ENCODE assay signal across 8 mouse cellular contexts in genomic region chr11:102728614-102729013, GRCm38 (mm10). TPM values are rescaled to one million over a fixed set of nuclear protein-coding genes. Genes with fewer than 3 reads are reported as not detected.
A peak's percentile ranks its signal among the peaks of the same experiment; 100 is the strongest.
DNase-seq lines count a peak whose midpoint lies in the region; ATAC-seq and TF ChIP-seq lines count a peak whose summit lies in the region.

No protein-coding gene starts in this region.

- no peak overlapping the region for H3K9ac ChIP-seq in liver, embryonic 14.5 days (replicated peaks)

- H3K4me1 ChIP-seq in liver, embryonic 14.5 days (replicated peaks; ENCODE audit: control insufficient read depth in 2 of 2, insufficient read depth in 2 of 2, low read length in 1 of 2): 0 out of 4 replicates have a peak, but pooled peaks cover 0 to 1% of the 10 kb centered on the region in 2 experiments

- no peak overlapping the region for H3K4me2 ChIP-seq in liver, embryonic 14.5 days (ENCODE audit: low read depth)

- no peak overlapping the region for H3K4me3 ChIP-seq in liver, embryonic 14.5 days (ENCODE audit: insufficient read depth in 1 of 2, low read depth in 2 of 2, low read length in 2 of 2)

- no peak overlapping the region for H3K27ac ChIP-seq in liver, embryonic 14.5 days

- peak; percentile 51 for TF ChIP-seq CTCF in liver, embryonic 14.5 days (IDR thresholded peaks at IDR 0.05; ENCODE audit: low read depth)

- WGBS in liver, embryonic 14.5 days (ENCODE audit: insufficient replicate concordance): 24% methylated on average over 7 of the region's 7 CpGs

- H3K36me3 ChIP-seq in liver, embryonic 14.5 days (replicated peaks; ENCODE audit: control insufficient read depth, insufficient read depth, low read depth): no peaks in the 10 kb centered on the region

- no peaks in the 10 kb centered on the region for H3K27me3 ChIP-seq in liver, embryonic 14.5 days (ENCODE audit: control insufficient read depth, insufficient read depth, low read length)

- peak; percentile 35 for DNase-seq in adrenal gland, postnatal 10 days
- no peak for DNase-seq in adrenal gland, postnatal 4 days (ENCODE audit: low spot score in 2 of 2)
- DNase-seq in liver, embryonic 14.5 days (ENCODE audit: low read depth in 3 of 3, low spot score in 3 of 3): peak in 1 of 3 experiments; percentile 28
- DNase-seq in liver: no peak
- peak; percentile 74 to 77 for DNase-seq in cerebellum, postnatal 14 days
- DNase-seq in heart, postnatal 4 days: peak; percentile 47
- no peak for DNase-seq in spleen, adult 12 weeks (ENCODE audit: low spot score)

- no peak for ATAC-seq in liver, embryonic 14.5 days (ENCODE audit: insufficient read depth)
- peak; percentile 85 for ATAC-seq in megakaryocyte progenitor cell, adult 5-6 weeks (replicated peaks; ENCODE audit: poor library complexity)

- TF ChIP-seq EP300 in liver, embryonic 14.5 days (IDR thresholded peaks at IDR 0.05; ENCODE audit: low read depth): no peak

- H3K9me3 ChIP-seq in liver, embryonic 14.5 days (ENCODE audit: control insufficient read depth, low read length): no peaks in the 10 kb centered on the region

RNA-seq across cellular contexts. Expression of gene Ccdc43, which starts 31.0 kb away (rescaled TPM):
- 10 to 100 TPM; 20.7 to 23.6 TPM for total RNA-seq in adrenal gland, postnatal 10 days (2021)
- 10 to 100 TPM; 24.2 to 31.2 TPM for total RNA-seq in adrenal gland, postnatal 4 days (2021)
- polyA plus RNA-seq in liver, embryonic 14.5 days (2012; rRNA removed): 4.0 and 7.1 TPM in 2 replicates
- polyA plus RNA-seq in liver, embryonic 14.5 days (2014; fragmentation: Nextera tagmentation; extraction: Ambion mirVana): 14.1 and 14.7 TPM in 2 replicates
- total RNA-seq in heart, postnatal 4 days (2021): 10 to 100 TPM; 21.8 to 23.2 TPM
- 25.5 and 28.9 TPM in 2 replicates for total RNA-seq in megakaryocyte progenitor cell, adult 5-6 weeks (2015)
- total RNA-seq in megakaryocyte progenitor cell, adult 5-6 weeks (2017): 36.1 and 41.9 TPM in 2 replicates

RNA-seq across cellular contexts. Expression of gene Adam11, which starts 32.6 kb away (rescaled TPM):
- total RNA-seq in adrenal gland, postnatal 10 days (2021): 10 to 100 TPM; 18.6 to 45.3 TPM
- 10 to 100 TPM; 17.4 to 17.6 TPM for total RNA-seq in adrenal gland, postnatal 4 days (2021)
- 0.30 TPM in 2 replicates for polyA plus RNA-seq in liver, embryonic 14.5 days (2012; rRNA removed)
- 0.04 and 0.06 TPM in 2 replicates for polyA plus RNA-seq in liver, embryonic 14.5 days (2014; fragmentation: Nextera tagmentation; extraction: Ambion mirVana)
- 1 to 10 TPM; 6.9 TPM for total RNA-seq in heart, postnatal 4 days (2021)
- 0.17 and 2.9 TPM in 2 replicates for total RNA-seq in megakaryocyte progenitor cell, adult 5-6 weeks (2015)
- 0.44 TPM in 1 of 2 replicates, not detected in the other for total RNA-seq in megakaryocyte progenitor cell, adult 5-6 weeks (2017)

Comparison
In these comparisons a context has a peak if more than half of its experiments do, and no peak if none do; other contexts are left out.
1. DNase-seq: peak in adrenal gland, postnatal 10 days (single experiment), cerebellum, postnatal 14 days (2 of 2) and heart, postnatal 4 days (single experiment); none in adrenal gland, postnatal 4 days (0 of 2), liver (single experiment) and spleen, adult 12 weeks (single experiment).